Mouse (Mus musculus) heart, adult 2 months (tissue): Measurements from ENCODE around the gene Cep104. TPM values are rescaled to one million over a fixed set of nuclear protein-coding genes. Genes with fewer than 3 reads are reported as not detected.

ENCODE experiments used
- DNase-seq, 2 experiments: peaks; one replicate each; pipeline ENCODE4 v3.0.0; 2021
- H3K27ac ChIP-seq: fragments of 200-600 bp; 2 replicates; pipeline ENCODE4 v1.8.1; 2022
- H3K27me3 ChIP-seq: fragments of 200-500 bp; 2 replicates; pipeline ENCODE4 v1.6.1; 2012; ENCODE audit warnings: mild to moderate bottlenecking, low read length, inconsistent platforms, mixed read lengths; ENCODE audit not compliant: control insufficient read depth, insufficient read depth
- H3K36me3 ChIP-seq: fragments of 200-500 bp; 2 replicates; pipeline ENCODE4 v1.6.1; 2012; ENCODE audit warnings: low read length, inconsistent platforms; ENCODE audit not compliant: control insufficient read depth, insufficient read depth
- H3K4me1 ChIP-seq: fragments of 200-500 bp; 2 replicates; pipeline ENCODE4 v1.6.1; 2011; ENCODE audit warnings: low read length; ENCODE audit not compliant: control insufficient read depth, insufficient read depth
- H3K4me3 ChIP-seq: fragments of 200-600 bp; 2 replicates; pipeline ENCODE4 v1.8.1; 2022
- H3K79me2 ChIP-seq: fragments of 200-500 bp; replicated peaks from 2 replicates; pipeline ENCODE4 v1.6.1; 2012; ENCODE audit warnings: mild to moderate bottlenecking, inconsistent platforms, low read length, moderate library complexity, mixed read lengths; ENCODE audit not compliant: control insufficient read depth, insufficient read depth
- H3K9ac ChIP-seq: fragments of 200-500 bp; 2 replicates; pipeline ENCODE4 v1.6.1; 2012; ENCODE audit warnings: low read depth, mild to moderate bottlenecking, control low read depth, inconsistent platforms, low read length, mixed read lengths
- CTCF ChIP-seq: fragments of 200-600 bp; IDR thresholded peaks from 2 replicates; pipeline ENCODE4 v1.8.1; 2022; ENCODE audit warnings: antibody characterized with exemption, mild to moderate bottlenecking, moderate library complexity
- EP300 ChIP-seq: fragments of 200-500 bp; IDR thresholded peaks from 2 replicates; pipeline ENCODE4 v1.6.1; 2011; ENCODE audit warnings: low read depth, low read length, control low read depth; ENCODE audit not compliant: insufficient read depth
- POLR2A ChIP-seq: fragments of 200-500 bp; IDR thresholded peaks from 2 replicates; pipeline ENCODE4 v1.6.1; 2011; ENCODE audit warnings: mild to moderate bottlenecking, low read depth, low read length, control low read depth; ENCODE audit not compliant: insufficient read depth
- WGBS: fragments of 180-500 bp; shearing (Covaris S2); methylation state at CpG from one replicate; pipeline ENCODE4 v1.1.7; 2018; 5-methylcytosine and 5-hydroxymethylcytosine counted together
- intact Hi-C: fragments of 180-260 bp; cut with DNase I; formaldehyde crosslinking; loops from one replicate; pipeline ENCODE4 v1.15.1; 2025
- polyA plus RNA-seq: library from polyadenylated mRNA; depleted of rRNA; stranded (reverse); fragments of >200 nt; gene quantifications from 2 replicates; pipeline ENCODE4 v1.2.3, GENCODE M21; 2012
- total RNA-seq, 2 experiments: library from RNA; stranded (reverse); gene quantifications; 2 replicates each; pipeline ENCODE4 v1.2.3; 2021

The Cep104 gene
- total and polyA plus RNA-seq, 3 experiments, result 19.6 to 31.5 (median 28.1) TPM

GRCm38 (mm10) chr4:154015476-154015875, 40.5 kb downstream of the Cep104 start:
- no peak overlapping the region for H3K4me3 ChIP-seq
- DNase-seq, result no peak
- H3K36me3 ChIP-seq, result no peaks in the 10 kb centered on the region
- TF ChIP-seq EP300 (no peak), CTCF (no peak), POLR2A (no peak)
- peaks cover 7% of the 10 kb centered on the region for H3K4me1 ChIP-seq
- peaks cover 15% of the 10 kb centered on the region for H3K79me2 ChIP-seq
- no peaks in the 10 kb centered on the region for H3K27me3 ChIP-seq
- 80% methylated on average over 11 of the region's 11 CpGs for WGBS
- intact Hi-C loops, result no loop called here
- no peak overlapping the region for H3K27ac ChIP-seq
- no peak overlapping the region for H3K9ac ChIP-seq

- no peaks in the 10 kb centered on the region for H3K36me3 ChIP-seq
- 65% methylated on average over 7 of the region's 7 CpGs for WGBS
Observed at GRCm38 (mm10) chr4:154019571-154019970, 44.6 kb downstream of the Cep104 start.

GRCm38 (mm10) chr4:154021432-154021831, 46.4 kb downstream of the Cep104 start:
- H3K36me3 ChIP-seq, result no peaks in the 10 kb centered on the region
- H3K9ac ChIP-seq, result no peak overlapping the region
- no peak overlapping the region for H3K27ac ChIP-seq
- intact Hi-C loops, result no loop called here
- H3K27me3 ChIP-seq, result no peaks in the 10 kb centered on the region
- TF ChIP-seq POLR2A (no peak), CTCF (no peak), EP300 (no peak)
- H3K4me1 ChIP-seq, result no peaks in the 10 kb centered on the region
- H3K79me2 ChIP-seq, result no peaks in the 10 kb centered on the region
- no peak for DNase-seq
- H3K4me3 ChIP-seq, result no peak overlapping the region
- WGBS, result 85% methylated on average over 9 of the region's 9 CpGs

More at GRCm38 (mm10) chr4:154019571-154019970, 44.6 kb downstream of the Cep104 start:
- no peaks in the 10 kb centered on the region for H3K4me1 ChIP-seq
- TF ChIP-seq CTCF (peak; percentile 70), EP300 (no peak), POLR2A (no peak)
- intact Hi-C loops, result no loop called here
- no peaks in the 10 kb centered on the region for H3K27me3 ChIP-seq
- H3K4me3 ChIP-seq, result no peak overlapping the region
- H3K27ac ChIP-seq, result no peak overlapping the region
- peak; percentile 31 to 44 for DNase-seq
- no peaks in the 10 kb centered on the region; the same call in 1 of the 2 replicates for H3K79me2 ChIP-seq
- no peak overlapping the region for H3K9ac ChIP-seq

GRCm38 (mm10) chr4:154022407-154022806, 47.4 kb downstream of the Cep104 start:
- WGBS, result 55% methylated on average over 4 of the region's 4 CpGs

GRCm38 (mm10) chr4:154022844-154023243, 47.9 kb downstream of the Cep104 start:
- Histone ChIP-seq H3K79me2 (no peaks in the 10 kb centered on the region), H3K36me3 (no peaks in the 10 kb centered on the region), H3K27ac (no peak overlapping the region), H3K4me3 (no peak overlapping the region), H3K27me3 (no peaks in the 10 kb centered on the region), H3K4me1 (no peaks in the 10 kb centered on the region), H3K9ac (no peak overlapping the region)
- no peak for DNase-seq
- intact Hi-C loops, result no loop called here
- 35% methylated on average over 4 of the region's 4 CpGs for WGBS
- TF ChIP-seq CTCF, result no peak
- no peak for TF ChIP-seq EP300
- TF ChIP-seq POLR2A, result no peak

More at GRCm38 (mm10) chr4:154022407-154022806, 47.4 kb downstream of the Cep104 start:
- no peak overlapping the region for H3K9ac ChIP-seq
- H3K27ac ChIP-seq, result no peak overlapping the region
- TF ChIP-seq POLR2A, result no peak; the same call in 1 of the 2 replicates
- no peak for TF ChIP-seq CTCF
- no peak for TF ChIP-seq EP300
- no peaks in the 10 kb centered on the region for H3K36me3 ChIP-seq
- peak in 1 of 2 experiments; percentile 54 for DNase-seq
- intact Hi-C loops, result no loop called here
- no peaks in the 10 kb centered on the region for H3K79me2 ChIP-seq
- no peak overlapping the region for H3K4me3 ChIP-seq
- H3K4me1 ChIP-seq, result no peaks in the 10 kb centered on the region
- H3K27me3 ChIP-seq, result no peaks in the 10 kb centered on the region

GRCm38 (mm10) chr4:154023754-154024601, 49.0 kb downstream of the Cep104 start:
- H3K79me2 ChIP-seq, result no peaks in the 10 kb centered on the region
- H3K27me3 ChIP-seq, result no peaks in the 10 kb centered on the region
- WGBS, result 20% methylated on average over 8 of the region's 8 CpGs
- no peak overlapping the region for H3K9ac ChIP-seq
- intact Hi-C loops, result no loop called here
- H3K4me3 ChIP-seq, result no peak overlapping the region
- no peak overlapping the region for H3K27ac ChIP-seq
- no peaks in the 10 kb centered on the region for H3K4me1 ChIP-seq
- peak in 1 of 2 experiments; percentile 38 for DNase-seq
- TF ChIP-seq POLR2A (no peak), EP300 (no peak), CTCF (no peak)
- no peaks in the 10 kb centered on the region for H3K36me3 ChIP-seq
